15 mouse cellular contexts compared by ENCODE assay signal in genomic region chr13:91955175-91955574, GRCm38 (mm10).
A peak's percentile ranks its signal among the peaks of the same experiment; 100 is the strongest.
DNase-seq lines count a peak whose midpoint lies in the region; TF ChIP-seq lines count a peak whose summit lies in the region.
"Had no signal": no experiment of that assay in that cellular context is flagged by ENCODE, and none has a peak within 500 bp of the region (broad histone marks: within the 10 kb centered on the region; RNA-seq: fewer than 3 reads in every experiment).

No protein-coding gene starts in this region.

- H3K27ac ChIP-seq in left cerebral cortex, adult 2 months: peak overlapping the region; percentile 70
- H3K27ac ChIP-seq in embryonic fibroblast, embryonic 13.5 days (ENCODE audit: insufficient read depth, low read length): peak overlapping the region; percentile 77
- H3K27ac ChIP-seq: forebrain, embryonic 15.5 days; heart, embryonic 13.5 days; limb, embryonic 12.5 days; macrophage had no signal

- no peak overlapping the region for H3K4me3 ChIP-seq in left cerebral cortex, adult 2 months
- no peak overlapping the region for H3K4me3 ChIP-seq in lung, adult 2 months (replicated peaks; ENCODE audit: extremely low read depth, low read depth, low read length)
- H3K4me3 ChIP-seq in embryonic fibroblast, embryonic 13.5 days (ENCODE audit: insufficient read depth, low read length): no peak overlapping the region
- H3K4me3 ChIP-seq: forebrain, embryonic 15.5 days; heart, embryonic 13.5 days; limb, embryonic 12.5 days had no signal

- DNase-seq in left cerebral cortex, adult 2 months (ENCODE audit: extremely low spot score in 1 of 2, low spot score in 2 of 2): no peak
- no peak for DNase-seq in left cerebral cortex, postnatal 36 days (ENCODE audit: low spot score in 2 of 2)
- peak; percentile 7 for DNase-seq in lung, postnatal 25 days (ENCODE audit: low spot score)
- no peak for DNase-seq in lung, adult 2 months
- peak; percentile 81 for DNase-seq in telencephalon, adult 2 months (ENCODE audit: low read depth, low spot score)
- no peak for DNase-seq in embryo, embryonic 10 days (ENCODE audit: low spot score)
- DNase-seq: cerebellum, adult 9-10 months; kidney, postnatal 36 days; midbrain, embryonic 14.5 days; thymus, postnatal 4 days had no signal

- no peak for TF ChIP-seq CTCF in left cerebral cortex, adult 2 months (IDR thresholded peaks at IDR 0.05)
- TF ChIP-seq CTCF in lung, adult 2 months (IDR thresholded peaks at IDR 0.05; ENCODE audit: insufficient read depth, low read length): no peak
- TF ChIP-seq CTCF in embryonic fibroblast, embryonic 13.5 days (IDR thresholded peaks at IDR 0.05; ENCODE audit: borderline replicate concordance, insufficient read depth, low read length): no peak

- H3K4me1 ChIP-seq in lung, adult 2 months (ENCODE audit: control insufficient read depth, insufficient read depth, low read length): no peaks in the 10 kb centered on the region; the same call in 1 of the 2 replicates
- peaks cover 3% of the 10 kb centered on the region for H3K4me1 ChIP-seq in embryonic fibroblast, embryonic 13.5 days (ENCODE audit: control insufficient read depth, insufficient read depth, low read length)
- H3K4me1 ChIP-seq: forebrain, embryonic 15.5 days had no signal

- WGBS in lung, adult 2 months: 36% methylated on average over 1 of the region's 1 CpGs

- intact Hi-C loops in left cerebral cortex, adult 2 months (cut with DNase I): no loop called here
- intact Hi-C loops in left cerebral cortex, postnatal 36 days (cut with DNase I): no loop called here

- TF ChIP-seq POLR2A in lung, adult 2 months (IDR thresholded peaks at IDR 0.05; ENCODE audit: borderline replicate concordance, extremely low read depth, low read depth, low read length): no peak
- no peak for TF ChIP-seq POLR2A in embryonic fibroblast, embryonic 13.5 days (IDR thresholded peaks at IDR 0.05; ENCODE audit: low read depth, low read length)

Comparison
In these comparisons a context has a peak if more than half of its experiments do, and no peak if none do; other contexts are left out.
1. DNase-seq: peak in lung, postnatal 25 days (single experiment) and telencephalon, adult 2 months (single experiment); none in left cerebral cortex, adult 2 months (0 of 2), left cerebral cortex, postnatal 36 days (0 of 2), lung, adult 2 months (single experiment) and embryo, embryonic 10 days (single experiment).